Mouse (Mus musculus): ENCODE measurements around the gene Ccdc117. TPM values are rescaled to one million over a fixed set of nuclear protein-coding genes. Genes with fewer than 3 reads are reported as not detected.

Gene Ccdc117
- total and polyA plus RNA-seq, 2 experiments from 2014 or later: 6.1 to 8.2 TPM

DNA sequence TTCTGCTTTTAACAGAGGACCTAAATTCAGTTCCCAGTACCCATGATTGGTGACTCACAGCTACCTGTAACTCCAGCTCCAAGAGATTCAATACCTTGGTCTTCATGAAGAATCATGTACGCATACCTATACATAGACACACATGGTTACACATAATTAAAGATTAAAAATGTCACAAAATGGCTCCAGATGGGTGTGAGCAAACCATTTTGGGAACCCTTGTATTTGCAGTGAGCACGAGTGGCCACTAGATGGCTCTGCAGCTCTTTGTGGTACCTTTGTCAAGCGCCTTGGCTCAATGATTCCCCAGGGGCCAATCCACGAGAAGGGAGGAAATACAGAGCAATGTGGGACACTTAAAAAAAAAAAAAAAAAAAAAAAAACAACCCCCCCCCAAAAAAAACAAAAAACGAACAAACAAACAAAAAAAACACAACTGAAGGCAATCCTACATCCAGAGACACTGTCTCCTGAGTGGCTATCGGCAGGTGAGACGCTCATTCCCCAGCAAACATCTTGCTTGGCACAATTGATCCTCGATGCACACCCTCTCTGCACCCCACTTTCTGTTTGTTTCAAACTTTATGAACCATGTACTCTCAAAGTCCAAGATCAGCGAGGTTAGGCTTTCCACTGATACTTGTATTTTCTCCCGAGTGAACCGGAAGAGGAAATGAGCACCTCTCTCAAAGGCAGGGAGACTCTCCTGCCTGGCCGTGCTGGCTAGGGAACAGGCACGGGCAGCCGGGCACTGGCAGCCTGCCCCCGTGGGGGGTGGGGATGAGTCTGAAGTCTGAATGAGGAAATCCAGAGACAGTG is 56.6 kb downstream of the Ccdc117 start:
- ATAC-seq (ENCODE audit: low FRiP score): peak; percentile 75
- Histone ChIP-seq H3K36me3 (ENCODE audit: insufficient read depth, low read length) (no peaks in the 10 kb centered on the region), H3K27me3 (ENCODE audit: insufficient read depth, low read length) (no peaks in the 10 kb centered on the region), H3K27ac (ENCODE audit: low read depth, low read length) (no peak overlapping the region), H3K9me3 (ENCODE audit: low read length) (no peaks in the 10 kb centered on the region), H3K4me1 (ENCODE audit: insufficient read depth, low read length) (peaks cover 3% of the 10 kb centered on the region; the same call in 1 of the 2 replicates), H3K4me2 (ENCODE audit: low read depth, low read length, poor library complexity, severe bottlenecking) (peak overlapping the region; percentile 60), H3K4me3 (ENCODE audit: low read depth, low read length) (peak overlapping the region; percentile 34), H3K9ac (replicated peaks; ENCODE audit: low read length, poor library complexity, severe bottlenecking) (peak overlapping the region; percentile 56)
- DNase-seq (ENCODE audit: low spot score): peak; percentile 97
- TF ChIP-seq CTCF (IDR thresholded peaks at IDR 0.05): peak; percentile 90
- WGBS: 14% methylated on average over 15 of the region's 15 CpGs

DNA sequence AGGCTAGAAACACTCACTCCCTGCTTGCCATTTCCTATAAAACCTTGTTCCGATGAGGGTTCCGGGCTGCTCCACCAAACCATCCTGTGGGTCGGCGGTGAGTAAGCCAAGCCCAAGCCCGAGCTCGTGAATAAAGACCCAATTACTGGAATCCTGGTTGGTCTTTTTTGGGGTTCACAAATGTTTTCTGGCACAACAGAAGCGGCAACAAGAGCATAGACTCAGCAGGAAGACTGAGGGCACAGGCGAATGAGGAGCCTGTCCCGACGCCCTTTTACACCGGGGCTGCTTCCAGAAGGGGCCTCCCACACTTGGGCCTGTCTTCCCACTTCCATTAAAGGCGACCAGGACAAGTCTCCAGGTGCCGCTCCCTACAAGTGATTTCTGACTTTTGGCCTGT is 59.4 kb downstream of the Ccdc117 start:
- Histone ChIP-seq H3K4me3 (ENCODE audit: low read depth, low read length) (no peak overlapping the region), H3K4me2 (ENCODE audit: low read depth, low read length, poor library complexity, severe bottlenecking) (no peak overlapping the region), H3K36me3 (ENCODE audit: insufficient read depth, low read length) (no peaks in the 10 kb centered on the region), H3K4me1 (ENCODE audit: insufficient read depth, low read length) (peaks cover 3% of the 10 kb centered on the region; the same call in 1 of the 2 replicates), H3K27ac (ENCODE audit: low read depth, low read length) (no peak overlapping the region), H3K9ac (replicated peaks; ENCODE audit: low read length, poor library complexity, severe bottlenecking) (no peak overlapping the region), H3K27me3 (ENCODE audit: insufficient read depth, low read length) (no peaks in the 10 kb centered on the region), H3K9me3 (ENCODE audit: low read length) (no peaks in the 10 kb centered on the region)
- no peak for ATAC-seq (ENCODE audit: low FRiP score)
- TF ChIP-seq CTCF (IDR thresholded peaks at IDR 0.05): no peak
- WGBS: 91% methylated on average over 13 of the region's 13 CpGs
- no peak for DNase-seq (ENCODE audit: low spot score)

Other genes starting within 250 kb of the Ccdc117 start
- 11.0 and 12.5 TPM in 2 replicates for gene Znrf3, start 97.3 kb downstream of the Ccdc117 start, total RNA-seq (2014; rRNA removed)
- gene Znrf3, start 97.3 kb downstream of the Ccdc117 start, polyA plus RNA-seq (2015; fragmentation: Nextera tagmentation; extraction: Ambion mirVana): 6.9 and 7.8 TPM in 2 replicates
- 120 and 124 TPM in 2 replicates for gene Xbp1, start 21.5 kb downstream of the Ccdc117 start, total RNA-seq (2014; rRNA removed)
- 89.5 and 97.4 TPM in 2 replicates for gene Xbp1, start 21.5 kb downstream of the Ccdc117 start, polyA plus RNA-seq (2015; fragmentation: Nextera tagmentation; extraction: Ambion mirVana)
- gene Ankrd36, start 27.5 kb upstream of the Ccdc117 start, total RNA-seq (2014; rRNA removed): not detected in 2 replicates
- 0.11 TPM in 1 of 2 replicates, not detected in the other for gene Ankrd36, start 27.5 kb upstream of the Ccdc117 start, polyA plus RNA-seq (2015; fragmentation: Nextera tagmentation; extraction: Ambion mirVana)
- gene Mrps24, start 173.5 kb upstream of the Ccdc117 start, total RNA-seq (2014; rRNA removed): 62.2 and 86.4 TPM in 2 replicates
- 222 and 226 TPM in 2 replicates for gene Mrps24, start 173.5 kb upstream of the Ccdc117 start, polyA plus RNA-seq (2015; fragmentation: Nextera tagmentation; extraction: Ambion mirVana)
- gene Urgcp, start 220.2 kb upstream of the Ccdc117 start, total RNA-seq (2014; rRNA removed): 53.9 and 56.2 TPM in 2 replicates
- gene Urgcp, start 220.2 kb upstream of the Ccdc117 start, polyA plus RNA-seq (2015; fragmentation: Nextera tagmentation; extraction: Ambion mirVana): 34.2 and 35.0 TPM in 2 replicates
- gene Dbnl, start 246.3 kb upstream of the Ccdc117 start, total RNA-seq (2014; rRNA removed): 82.2 and 90.8 TPM in 2 replicates
- 135 and 143 TPM in 2 replicates for gene Dbnl, start 246.3 kb upstream of the Ccdc117 start, polyA plus RNA-seq (2015; fragmentation: Nextera tagmentation; extraction: Ambion mirVana)

Measured in midbrain, postnatal 0 days (tissue).